Mouse (Mus musculus) hematopoietic multipotent progenitor cell, adult 10-12 weeks (in vitro differentiated cells): ENCODE measurements around the gene Col8a1. TPM values are rescaled to one million over a fixed set of nuclear protein-coding genes. Genes with fewer than 3 reads are reported as not detected.

ENCODE experiments used
- polyA plus RNA-seq: library from polyadenylated mRNA; stranded (reverse); fragments of >175 nt; gene quantifications from 2 replicates; pipeline ENCODE4 v1.2.3, GENCODE M21; 2012; ENCODE audit warnings: low replicate concordance

Gene Col8a1
- not detected in 2 replicates for polyA plus RNA-seq

GRCm38 (mm10) chr16:57754526-57755125, at the start of gene Col8a1:
TSS of gene Col8a1 (minus strand) at chr16:57754737.

GRCm38 (mm10) chr16:57606444-57607227, 147.9 kb downstream of the Col8a1 start, which contains the start of gene Cmss1:
TSS of gene Cmss1 (minus strand) at chr16:57606864.

Other genes starting within 250 kb of the Col8a1 start
- 9.4 and 12.0 TPM in 2 replicates for gene Cmss1, start 147.9 kb downstream of the Col8a1 start, polyA plus RNA-seq